Mouse (Mus musculus) stomach, postnatal 0 days (tissue): ENCODE results near the gene Dppa4.

Experiments
- CTCF ChIP-seq: IDR thresholded peaks from 2 replicates; pipeline ENCODE4 v1.5.1; 2016; ENCODE audit warnings: antibody characterized with exemption, low read depth, mild to moderate bottlenecking, moderate library complexity
- EP300 ChIP-seq: optimal IDR thresholded peaks from 2 replicates; pipeline ENCODE3; 2016; ENCODE audit warnings: antibody characterized with exemption

GRCm38 (mm10) chr16:48303983-48304382 lies 20.4 kb downstream of the Dppa4 start:
- no peak for TF ChIP-seq CTCF
- no peak for TF ChIP-seq EP300
